Mouse (Mus musculus): ENCODE measurements at regions not wholly inside any gene's neighbourhood (a gene's known extent, or its start where the extent isn't known, plus 50 kb on each side); places are given as distances from the start of the nearest gene placed in this dataset.

- no peak overlapping the region for H3K27ac ChIP-seq (ENCODE audit: low read length)
- no peak for ATAC-seq
- no peaks in the 10 kb centered on the region for H3K36me3 ChIP-seq (ENCODE audit: control insufficient read depth, insufficient read depth)
- no peaks in the 10 kb centered on the region for H3K4me1 ChIP-seq (replicated peaks; ENCODE audit: control insufficient read depth, insufficient read depth, low read length)
- H3K9me3 ChIP-seq (ENCODE audit: control insufficient read depth, low read length) = no peaks in the 10 kb centered on the region
- no peaks in the 10 kb centered on the region for H3K27me3 ChIP-seq (replicated peaks; ENCODE audit: control insufficient read depth, insufficient read depth, low read length)
- WGBS = 40% methylated on average over 2 of the region's 2 CpGs
- no peak overlapping the region for H3K9ac ChIP-seq (replicated peaks; ENCODE audit: low read depth, low read length)
- no peak overlapping the region for H3K4me2 ChIP-seq (ENCODE audit: low read length)
- H3K4me3 ChIP-seq (replicated peaks; ENCODE audit: low read length) = no peak overlapping the region
Observed at GRCm38 (mm10) chr15:49555793-49556192, 4328.9 kb upstream of the Gm7489 start.

DNA sequence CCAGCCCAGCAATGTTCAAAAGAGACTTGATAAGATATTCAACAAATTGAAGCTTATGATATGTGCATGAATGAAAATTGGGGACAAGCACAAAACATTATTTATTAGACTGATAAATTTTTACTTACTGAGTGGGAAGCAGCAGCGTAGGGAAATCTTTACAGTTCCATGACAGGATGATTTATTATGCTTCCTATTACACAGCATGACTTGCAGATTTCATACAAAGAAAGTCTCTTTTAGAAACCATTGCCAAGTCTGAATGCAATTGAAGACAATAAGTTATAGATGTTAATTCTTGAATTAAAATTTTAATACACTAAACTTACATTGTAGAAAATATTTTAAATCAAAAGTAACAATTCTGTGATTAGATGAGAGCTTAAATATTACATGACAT lies 4324.3 kb upstream of the Gm7489 start:
- ATAC-seq = no peak
- Histone ChIP-seq H3K27me3 (replicated peaks; ENCODE audit: control insufficient read depth, insufficient read depth, low read length) (no peaks in the 10 kb centered on the region), H3K4me2 (ENCODE audit: low read length) (no peak overlapping the region), H3K4me1 (replicated peaks; ENCODE audit: control insufficient read depth, insufficient read depth, low read length) (no peaks in the 10 kb centered on the region), H3K27ac (ENCODE audit: low read length) (no peak overlapping the region), H3K9me3 (ENCODE audit: control insufficient read depth, low read length) (no peaks in the 10 kb centered on the region), H3K9ac (replicated peaks; ENCODE audit: low read depth, low read length) (no peak overlapping the region), H3K4me3 (replicated peaks; ENCODE audit: low read length) (no peak overlapping the region), H3K36me3 (ENCODE audit: control insufficient read depth, insufficient read depth) (no peaks in the 10 kb centered on the region)
- 79% methylated on average over 1 of the region's 1 CpGs for WGBS

- H3K4me3 ChIP-seq (replicated peaks; ENCODE audit: low read length) = no peak overlapping the region
- H3K4me2 ChIP-seq (ENCODE audit: low read length) = no peak overlapping the region
- no peaks in the 10 kb centered on the region for H3K36me3 ChIP-seq (ENCODE audit: control insufficient read depth, insufficient read depth)
- no peak for ATAC-seq
- H3K4me1 ChIP-seq (replicated peaks; ENCODE audit: control insufficient read depth, insufficient read depth, low read length) = no peaks in the 10 kb centered on the region
- H3K27ac ChIP-seq (ENCODE audit: low read length) = no peak overlapping the region
- no peak overlapping the region for H3K9ac ChIP-seq (replicated peaks; ENCODE audit: low read depth, low read length)
- H3K27me3 ChIP-seq (replicated peaks; ENCODE audit: control insufficient read depth, insufficient read depth, low read length) = no peaks in the 10 kb centered on the region
- no peaks in the 10 kb centered on the region for H3K9me3 ChIP-seq (ENCODE audit: control insufficient read depth, low read length)
Observed at GRCm38 (mm10) chr15:49588851-49589250, 4295.9 kb upstream of the Gm7489 start.

GRCm38 (mm10) chr15:49613865-49614264 lies 4270.8 kb upstream of the Gm7489 start:
- ATAC-seq = peak; percentile 50; the same call in 1 of the 2 replicates
- H3K27ac ChIP-seq (ENCODE audit: low read length) = no peak overlapping the region
- H3K36me3 ChIP-seq (ENCODE audit: control insufficient read depth, insufficient read depth) = no peaks in the 10 kb centered on the region
- H3K4me2 ChIP-seq (ENCODE audit: low read length) = no peak overlapping the region
- H3K9me3 ChIP-seq (ENCODE audit: control insufficient read depth, low read length) = no peaks in the 10 kb centered on the region
- H3K9ac ChIP-seq (replicated peaks; ENCODE audit: low read depth, low read length) = no peak overlapping the region
- H3K27me3 ChIP-seq (replicated peaks; ENCODE audit: control insufficient read depth, insufficient read depth, low read length) = no peaks in the 10 kb centered on the region
- WGBS = 74% methylated on average over 4 of the region's 4 CpGs
- no peaks in the 10 kb centered on the region for H3K4me1 ChIP-seq (replicated peaks; ENCODE audit: control insufficient read depth, insufficient read depth, low read length)
- H3K4me3 ChIP-seq (replicated peaks; ENCODE audit: low read length) = no peak overlapping the region

GRCm38 (mm10) chr15:49647361-49647760 lies 4237.3 kb upstream of the Gm7489 start:
- peaks cover 4% of the 10 kb centered on the region; the same call in 1 of the 2 replicates for H3K4me1 ChIP-seq (replicated peaks; ENCODE audit: control insufficient read depth, insufficient read depth, low read length)
- no peak overlapping the region for H3K4me3 ChIP-seq (replicated peaks; ENCODE audit: low read length)
- no peaks in the 10 kb centered on the region for H3K9me3 ChIP-seq (ENCODE audit: control insufficient read depth, low read length)
- ATAC-seq = no peak
- H3K27ac ChIP-seq (ENCODE audit: low read length) = no peak overlapping the region
- no peaks in the 10 kb centered on the region for H3K36me3 ChIP-seq (ENCODE audit: control insufficient read depth, insufficient read depth)
- no peak overlapping the region for H3K9ac ChIP-seq (replicated peaks; ENCODE audit: low read depth, low read length)
- no peak overlapping the region for H3K4me2 ChIP-seq (ENCODE audit: low read length)
- H3K27me3 ChIP-seq (replicated peaks; ENCODE audit: control insufficient read depth, insufficient read depth, low read length) = no peaks in the 10 kb centered on the region

- Histone ChIP-seq H3K27me3 (replicated peaks; ENCODE audit: control insufficient read depth, insufficient read depth, low read length) (no peaks in the 10 kb centered on the region), H3K9me3 (ENCODE audit: control insufficient read depth, low read length) (no peaks in the 10 kb centered on the region), H3K9ac (replicated peaks; ENCODE audit: low read depth, low read length) (no peak overlapping the region), H3K27ac (ENCODE audit: low read length) (no peak overlapping the region), H3K36me3 (ENCODE audit: control insufficient read depth, insufficient read depth) (no peaks in the 10 kb centered on the region), H3K4me1 (replicated peaks; ENCODE audit: control insufficient read depth, insufficient read depth, low read length) (peaks cover 4% of the 10 kb centered on the region; the same call in 1 of the 2 replicates), H3K4me3 (replicated peaks; ENCODE audit: low read length) (no peak overlapping the region), H3K4me2 (ENCODE audit: low read length) (no peak overlapping the region)
- 37% methylated on average over 2 of the region's 2 CpGs for WGBS
- ATAC-seq = peak; percentile 95
Observed at GRCm38 (mm10) chr15:49650549-49651180, 4234.0 kb upstream of the Gm7489 start.

DNA sequence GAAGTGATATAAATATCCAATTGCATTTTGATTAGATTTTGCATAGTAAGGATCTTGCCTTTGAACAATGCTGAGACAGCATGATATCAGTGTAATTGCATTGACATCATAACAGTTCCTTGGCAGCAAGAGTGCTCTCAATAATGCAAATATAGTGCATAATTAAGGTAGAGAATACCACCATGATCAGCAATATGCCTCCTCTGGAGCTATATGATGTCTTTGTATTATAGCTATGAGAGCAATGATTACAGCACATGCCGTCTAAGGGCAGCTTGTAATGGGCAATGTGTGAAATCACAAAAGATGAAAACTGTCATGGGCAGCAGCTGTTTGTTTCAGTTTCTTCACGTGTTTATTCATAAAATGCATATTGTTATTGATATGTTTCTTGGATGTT lies 4231.0 kb upstream of the Gm7489 start:
- Histone ChIP-seq H3K36me3 (ENCODE audit: control insufficient read depth, insufficient read depth) (no peaks in the 10 kb centered on the region), H3K4me1 (replicated peaks; ENCODE audit: control insufficient read depth, insufficient read depth, low read length) (peaks cover 4% of the 10 kb centered on the region; the same call in 1 of the 2 replicates), H3K4me2 (ENCODE audit: low read length) (no peak overlapping the region), H3K27me3 (replicated peaks; ENCODE audit: control insufficient read depth, insufficient read depth, low read length) (no peaks in the 10 kb centered on the region), H3K27ac (ENCODE audit: low read length) (no peak overlapping the region), H3K9me3 (ENCODE audit: control insufficient read depth, low read length) (no peaks in the 10 kb centered on the region), H3K4me3 (replicated peaks; ENCODE audit: low read length) (no peak overlapping the region), H3K9ac (replicated peaks; ENCODE audit: low read depth, low read length) (no peak overlapping the region)
- ATAC-seq = peak; percentile 39; the same call in 1 of the 2 replicates
- 38% methylated on average over 2 of the region's 2 CpGs for WGBS

- Histone ChIP-seq H3K4me1 (replicated peaks; ENCODE audit: control insufficient read depth, insufficient read depth, low read length) (no peaks in the 10 kb centered on the region), H3K36me3 (ENCODE audit: control insufficient read depth, insufficient read depth) (no peaks in the 10 kb centered on the region), H3K9ac (replicated peaks; ENCODE audit: low read depth, low read length) (no peak overlapping the region), H3K4me2 (ENCODE audit: low read length) (no peak overlapping the region), H3K4me3 (replicated peaks; ENCODE audit: low read length) (no peak overlapping the region), H3K9me3 (ENCODE audit: control insufficient read depth, low read length) (no peaks in the 10 kb centered on the region), H3K27me3 (replicated peaks; ENCODE audit: control insufficient read depth, insufficient read depth, low read length) (no peaks in the 10 kb centered on the region), H3K27ac (ENCODE audit: low read length) (no peak overlapping the region)
- no peak for ATAC-seq
- WGBS = 71% methylated on average over 4 of the region's 4 CpGs
Observed at GRCm38 (mm10) chr15:49664834-49665565, 4219.7 kb upstream of the Gm7489 start.

Measured in forebrain, embryonic 16.5 days (tissue).